Mouse (Mus musculus) heart, embryonic 12.5 days (tissue): ENCODE results near the gene Arl6ip4. TPM values are rescaled to one million over a fixed set of nuclear protein-coding genes. Genes with fewer than 3 reads are reported as not detected.
A peak's percentile ranks its signal among the peaks of the same experiment; 100 is the strongest.

Experiments used
- ATAC-seq: fragments of 200-750 bp; cut with Nextera tagmentation; 2 replicates; pipeline ENCODE4 v1.8.0; 2017; ENCODE audit warnings: moderate TSS enrichment, moderate library complexity; ENCODE audit not compliant: insufficient number of reproducible peaks, low FRiP score
- H3K27ac ChIP-seq: fragments of 300-500 bp; sonication (generic); 2 replicates; pipeline ENCODE4 v1.5.1; 2016; ENCODE audit warnings: mild to moderate bottlenecking, moderate library complexity; ENCODE audit not compliant: poor library complexity, severe bottlenecking
- H3K27me3 ChIP-seq: fragments of 300-500 bp; sonication (generic); replicated peaks from 2 replicates; pipeline ENCODE4 v1.6.1; 2016; ENCODE audit warnings: mild to moderate bottlenecking, moderate library complexity
- H3K36me3 ChIP-seq: fragments of 300-500 bp; sonication (generic); 2 replicates; pipeline ENCODE4 v1.6.1; 2016; ENCODE audit warnings: mild to moderate bottlenecking, moderate library complexity
- H3K4me1 ChIP-seq: fragments of 300-500 bp; sonication (generic); replicated peaks from 2 replicates; pipeline ENCODE4 v1.6.1; 2016; ENCODE audit warnings: mild to moderate bottlenecking
- H3K4me2 ChIP-seq: fragments of 300-500 bp; sonication (generic); 2 replicates; pipeline ENCODE4 v1.6.1; 2016; ENCODE audit warnings: mild to moderate bottlenecking, moderate library complexity
- H3K4me3 ChIP-seq: fragments of 300-500 bp; sonication (generic); 2 replicates; pipeline ENCODE4 v1.5.1; 2016; ENCODE audit warnings: mild to moderate bottlenecking
- H3K9ac ChIP-seq: fragments of 300-500 bp; sonication (generic); 2 replicates; pipeline ENCODE4 v1.6.1; 2016; ENCODE audit warnings: mild to moderate bottlenecking, moderate library complexity
- H3K9me3 ChIP-seq: fragments of 300-500 bp; sonication (generic); replicated peaks from 2 replicates; pipeline ENCODE4 v1.6.1; 2016; ENCODE audit warnings: mild to moderate bottlenecking, moderate library complexity
- WGBS: fragments of 180-500 bp; shearing (Covaris S2); methylation state at CpG from one replicate; pipeline ENCODE4 v1.1.7; 2016; 5-methylcytosine and 5-hydroxymethylcytosine counted together
- polyA plus RNA-seq: library from polyadenylated mRNA; unstranded; fragments of >200 nt; fragmentation: Nextera tagmentation; extraction: Ambion mirVana; gene quantifications from 2 replicates; pipeline ENCODE4 v1.2.1, GENCODE M21; 2016

Arl6ip4 gene
- 69.7 and 78.8 TPM in 2 replicates for polyA plus RNA-seq

DNA sequence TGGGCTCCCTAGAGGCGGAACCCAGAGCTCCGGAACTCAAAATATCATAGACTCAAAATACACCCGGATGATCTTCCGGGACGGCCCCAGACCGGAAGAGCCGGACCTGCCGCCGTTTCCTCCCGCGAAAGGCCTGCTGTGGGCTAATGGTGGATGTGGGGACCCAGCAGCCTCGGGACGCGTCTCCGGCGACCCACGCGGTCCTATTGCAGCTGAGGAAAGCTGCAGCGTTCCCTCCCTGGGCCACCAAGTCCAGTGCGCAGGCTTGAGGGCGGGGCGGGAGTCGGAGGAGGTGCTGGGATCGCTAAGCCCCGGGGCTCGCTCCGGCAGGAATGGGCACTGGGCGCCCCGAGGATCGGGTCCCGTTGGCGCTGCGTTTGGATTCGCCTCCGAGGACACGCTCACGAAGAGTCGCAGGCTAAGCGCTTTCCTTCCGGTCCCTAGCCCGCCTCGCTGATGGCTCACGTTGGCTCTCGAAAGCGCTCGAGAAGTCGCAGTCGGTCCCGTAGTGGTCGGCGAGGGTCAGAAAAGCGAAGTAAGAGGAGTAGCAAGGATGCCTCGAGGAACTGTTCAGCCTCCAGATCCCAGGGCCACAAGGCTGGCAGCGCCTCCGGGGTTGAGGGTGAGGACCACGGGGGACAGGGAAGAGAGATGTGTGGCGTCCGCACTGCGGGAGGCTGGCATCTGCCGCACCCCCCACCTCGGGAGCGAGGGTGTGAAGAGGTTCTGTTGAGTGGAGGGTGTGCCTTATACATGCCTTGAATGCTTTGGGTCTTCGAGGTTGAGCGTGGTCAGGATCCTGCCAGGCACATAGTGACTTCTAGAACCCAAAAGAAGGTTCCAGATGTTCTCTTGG is at the start of gene Arl6ip4:
Arl6ip4 (plus strand) TSS at position 100 of the 856 bp plus-strand sequence.
- ATAC-seq, result no peak
- H3K36me3 ChIP-seq, result peaks cover 55% of the 10 kb centered on the region
- peak within 1 kb of the TSS; percentile 89 for H3K4me2 ChIP-seq
- H3K4me3 ChIP-seq, result peak within 1 kb of the TSS; percentile 92
- peak within 1 kb of the TSS; percentile 63 for H3K27ac ChIP-seq
- 2% methylated on average over 64 of the region's 64 CpGs for WGBS
- peak within 1 kb of the TSS; percentile 92 for H3K9ac ChIP-seq
- no peaks in the 10 kb centered on the region for H3K27me3 ChIP-seq
- peaks cover 49% of the 10 kb centered on the region for H3K4me1 ChIP-seq
- H3K9me3 ChIP-seq, result no peaks in the 10 kb centered on the region

DNA sequence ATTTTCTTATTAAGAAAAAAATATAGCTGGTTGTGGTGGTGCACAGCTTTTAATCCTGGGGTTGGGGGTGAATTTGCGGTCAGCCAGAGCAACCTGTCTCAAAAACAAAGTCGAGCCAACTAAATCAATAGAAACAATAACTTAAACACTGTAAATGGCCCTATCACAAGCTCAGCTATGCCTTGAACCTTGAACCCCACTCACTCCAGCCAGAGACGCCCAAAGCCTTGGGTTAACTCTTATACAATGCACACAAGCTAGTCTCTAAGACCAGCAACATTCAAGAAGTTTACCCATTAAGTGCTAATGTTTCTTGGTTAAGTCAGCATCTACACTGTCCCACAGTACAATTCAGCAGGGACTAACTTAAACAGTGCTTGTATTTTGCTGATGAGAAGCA is 46.2 kb upstream of the Arl6ip4 start:
- Histone ChIP-seq H3K27ac (no peak overlapping the region), H3K4me3 (no peak overlapping the region), H3K27me3 (no peaks in the 10 kb centered on the region), H3K4me2 (no peak overlapping the region), H3K4me1 (peaks cover 11% of the 10 kb centered on the region), H3K9me3 (no peaks in the 10 kb centered on the region), H3K36me3 (no peaks in the 10 kb centered on the region), H3K9ac (no peak overlapping the region)
- no peak for ATAC-seq
- 80% methylated on average over 3 of the region's 3 CpGs for WGBS

GRCm38 (mm10) chr5:124073682-124074081 is 42.2 kb upstream of the Arl6ip4 start:
- Histone ChIP-seq H3K27ac (no peak overlapping the region), H3K4me1 (peaks cover 33% of the 10 kb centered on the region), H3K9me3 (no peaks in the 10 kb centered on the region), H3K36me3 (no peaks in the 10 kb centered on the region), H3K9ac (0 out of 2 replicates have a peak overlapping the region, but pooled peaks have one; percentile 43), H3K4me2 (no peak overlapping the region), H3K27me3 (no peaks in the 10 kb centered on the region), H3K4me3 (no peak overlapping the region)
- ATAC-seq, result no peak
- WGBS, result 48% methylated on average over 9 of the region's 9 CpGs

DNA sequence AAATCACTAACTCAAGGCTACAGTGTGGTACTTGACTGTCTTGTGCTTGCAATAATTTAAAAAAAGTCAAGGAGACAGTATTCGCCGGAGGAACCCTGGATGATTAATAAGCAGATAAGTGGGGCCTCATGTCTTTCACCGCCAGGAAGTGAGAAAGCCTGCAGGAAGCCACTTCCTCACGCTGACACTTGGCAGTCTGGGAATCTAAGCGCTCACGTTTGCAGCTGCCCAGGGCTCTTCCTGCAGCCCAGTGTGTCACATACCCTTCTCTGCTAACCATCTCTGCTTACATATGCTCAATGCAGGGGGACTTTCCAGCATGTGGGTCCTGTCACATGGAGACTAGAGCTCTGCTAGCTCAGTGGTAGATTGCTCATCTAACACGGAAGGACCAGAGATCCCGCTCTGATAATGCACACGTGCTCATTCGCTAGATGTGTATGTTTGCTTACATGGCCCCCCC is 41.0 kb upstream of the Arl6ip4 start:
- no peak overlapping the region for H3K4me2 ChIP-seq
- peaks cover 38% of the 10 kb centered on the region for H3K4me1 ChIP-seq
- H3K27ac ChIP-seq, result no peak overlapping the region; the same call in 1 of the 2 replicates
- WGBS, result 28% methylated on average over 10 of the region's 10 CpGs
- ATAC-seq, result no peak
- H3K4me3 ChIP-seq, result no peak overlapping the region
- H3K36me3 ChIP-seq, result no peaks in the 10 kb centered on the region
- no peak overlapping the region for H3K9ac ChIP-seq
- H3K27me3 ChIP-seq, result no peaks in the 10 kb centered on the region
- no peaks in the 10 kb centered on the region for H3K9me3 ChIP-seq

DNA sequence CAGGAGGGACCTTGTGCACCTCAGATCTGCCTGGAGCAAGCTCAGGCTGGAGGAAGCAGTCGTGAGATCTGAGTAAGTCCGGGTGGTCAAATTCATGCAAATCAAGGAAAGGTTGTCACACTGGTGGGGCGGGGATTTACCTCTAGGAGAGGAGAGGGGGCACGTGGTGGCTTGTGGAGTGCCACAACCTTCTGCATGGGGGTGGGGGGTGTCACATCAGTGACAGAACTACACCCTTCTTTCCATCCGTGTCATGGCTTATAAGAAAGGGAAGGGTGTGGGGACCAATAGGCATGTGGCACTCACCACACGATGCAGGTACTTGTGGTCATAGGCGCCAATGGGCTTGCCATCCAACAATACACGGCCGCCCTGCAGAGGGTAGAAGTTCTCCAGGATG is 40.2 kb upstream of the Arl6ip4 start:
- Histone ChIP-seq H3K4me1 (peaks cover 45% of the 10 kb centered on the region), H3K27ac (no peak overlapping the region), H3K4me2 (no peak overlapping the region), H3K36me3 (no peaks in the 10 kb centered on the region), H3K4me3 (no peak overlapping the region), H3K9me3 (no peaks in the 10 kb centered on the region), H3K27me3 (no peaks in the 10 kb centered on the region), H3K9ac (no peak overlapping the region)
- ATAC-seq, result no peak
- WGBS, result 60% methylated on average over 9 of the region's 9 CpGs

DNA sequence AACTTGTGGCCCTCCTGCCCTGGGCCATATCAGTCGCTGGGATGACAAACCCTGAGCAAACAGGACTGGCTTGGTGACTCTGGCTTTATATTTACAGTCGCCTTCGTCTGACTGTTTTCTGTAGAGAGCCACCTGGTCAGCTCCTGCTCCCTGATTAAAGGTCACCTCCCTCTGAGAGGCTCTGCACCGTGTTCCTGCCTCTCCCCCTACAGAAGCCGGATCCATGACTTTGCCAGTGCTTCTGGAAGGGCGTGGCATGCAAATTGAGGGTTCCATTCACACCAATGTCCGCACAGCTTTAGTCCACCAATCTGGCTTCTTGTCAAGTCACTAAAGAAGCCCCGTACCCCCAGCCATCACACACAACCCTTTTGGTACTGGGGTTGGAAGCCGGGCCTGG is 39.3 kb upstream of the Arl6ip4 start:
- H3K27ac ChIP-seq, result no peak overlapping the region
- no peak overlapping the region for H3K4me2 ChIP-seq
- no peak overlapping the region for H3K9ac ChIP-seq
- 55% methylated on average over 9 of the region's 9 CpGs for WGBS
- ATAC-seq, result no peak
- no peaks in the 10 kb centered on the region for H3K9me3 ChIP-seq
- H3K36me3 ChIP-seq, result no peaks in the 10 kb centered on the region
- H3K27me3 ChIP-seq, result no peaks in the 10 kb centered on the region
- no peak overlapping the region for H3K4me3 ChIP-seq
- H3K4me1 ChIP-seq, result peaks cover 47% of the 10 kb centered on the region

DNA sequence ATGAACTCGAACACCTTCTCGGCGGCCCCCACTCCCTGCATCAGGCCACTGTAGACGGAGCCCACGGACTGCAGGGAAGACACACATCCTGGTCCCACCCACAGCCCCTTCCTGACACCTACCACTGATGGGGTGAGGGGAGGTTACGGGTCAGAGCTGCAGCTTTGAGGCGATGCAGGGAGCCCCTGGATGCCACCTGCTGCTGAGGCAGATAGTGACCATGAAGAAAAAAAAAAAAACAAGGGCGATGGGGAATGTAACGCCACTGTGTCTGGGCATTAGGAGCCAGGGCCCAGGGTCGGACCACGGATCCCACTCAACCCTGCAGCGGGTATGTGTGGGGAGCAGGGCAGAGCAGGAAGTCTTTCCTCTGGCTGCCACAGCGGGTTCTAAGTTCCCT is 38.6 kb upstream of the Arl6ip4 start:
- no peak overlapping the region for H3K27ac ChIP-seq
- no peak overlapping the region for H3K4me2 ChIP-seq
- 82% methylated on average over 13 of the region's 13 CpGs for WGBS
- H3K9me3 ChIP-seq, result no peaks in the 10 kb centered on the region
- H3K27me3 ChIP-seq, result no peaks in the 10 kb centered on the region
- ATAC-seq, result no peak
- H3K4me3 ChIP-seq, result no peak overlapping the region
- H3K4me1 ChIP-seq, result peaks cover 47% of the 10 kb centered on the region
- H3K9ac ChIP-seq, result no peak overlapping the region
- no peaks in the 10 kb centered on the region for H3K36me3 ChIP-seq

- WGBS, result 67% methylated on average over 6 of the region's 6 CpGs
- Histone ChIP-seq H3K4me1 (peaks cover 47% of the 10 kb centered on the region), H3K4me3 (no peak overlapping the region), H3K27ac (no peak overlapping the region), H3K4me2 (no peak overlapping the region), H3K27me3 (0 out of 2 replicates have a peak, but pooled peaks cover under 1% of the 10 kb centered on the region), H3K36me3 (no peaks in the 10 kb centered on the region), H3K9me3 (no peaks in the 10 kb centered on the region), H3K9ac (no peak overlapping the region)
- ATAC-seq, result no peak
Observed at GRCm38 (mm10) chr5:124077856-124078460, 37.9 kb upstream of the Arl6ip4 start.

GRCm38 (mm10) chr5:124078794-124079416 is 37.0 kb upstream of the Arl6ip4 start:
- H3K9ac ChIP-seq, result no peak overlapping the region
- peaks cover 41% of the 10 kb centered on the region for H3K4me1 ChIP-seq
- H3K4me2 ChIP-seq, result no peak overlapping the region
- H3K36me3 ChIP-seq, result no peaks in the 10 kb centered on the region
- no peak overlapping the region for H3K4me3 ChIP-seq
- 64% methylated on average over 9 of the region's 9 CpGs for WGBS
- no peak overlapping the region for H3K27ac ChIP-seq
- 0 out of 2 replicates have a peak, but pooled peaks cover 2% of the 10 kb centered on the region for H3K27me3 ChIP-seq
- no peaks in the 10 kb centered on the region for H3K9me3 ChIP-seq
- no peak for ATAC-seq

DNA sequence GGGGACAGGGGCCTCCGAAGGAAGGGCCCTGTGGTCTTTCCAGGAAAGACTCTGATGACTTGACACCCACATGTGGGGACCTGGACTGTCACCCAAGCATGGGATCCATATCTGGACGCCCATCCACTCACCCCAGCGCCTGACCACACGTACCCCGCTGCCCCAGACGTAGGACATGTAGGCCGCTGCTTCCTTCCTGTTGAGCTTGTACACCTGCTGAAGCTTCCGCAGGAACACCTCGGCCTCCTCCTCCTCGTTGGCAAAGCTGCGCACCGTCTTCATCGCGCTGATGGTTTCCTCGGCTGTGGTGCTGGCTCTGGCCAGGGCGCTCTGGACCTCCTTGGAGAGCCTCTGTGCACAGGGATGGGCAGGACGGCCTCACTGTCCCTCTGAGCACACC is 36.0 kb upstream of the Arl6ip4 start:
- ATAC-seq, result no peak
- H3K27me3 ChIP-seq, result 0 out of 2 replicates have a peak, but pooled peaks cover 2% of the 10 kb centered on the region
- H3K4me1 ChIP-seq, result peaks cover 34% of the 10 kb centered on the region
- H3K4me2 ChIP-seq, result no peak overlapping the region
- 95% methylated on average over 17 of the region's 17 CpGs for WGBS
- H3K9ac ChIP-seq, result no peak overlapping the region
- H3K27ac ChIP-seq, result no peak overlapping the region
- no peaks in the 10 kb centered on the region for H3K36me3 ChIP-seq
- H3K4me3 ChIP-seq, result no peak overlapping the region
- no peaks in the 10 kb centered on the region for H3K9me3 ChIP-seq

DNA sequence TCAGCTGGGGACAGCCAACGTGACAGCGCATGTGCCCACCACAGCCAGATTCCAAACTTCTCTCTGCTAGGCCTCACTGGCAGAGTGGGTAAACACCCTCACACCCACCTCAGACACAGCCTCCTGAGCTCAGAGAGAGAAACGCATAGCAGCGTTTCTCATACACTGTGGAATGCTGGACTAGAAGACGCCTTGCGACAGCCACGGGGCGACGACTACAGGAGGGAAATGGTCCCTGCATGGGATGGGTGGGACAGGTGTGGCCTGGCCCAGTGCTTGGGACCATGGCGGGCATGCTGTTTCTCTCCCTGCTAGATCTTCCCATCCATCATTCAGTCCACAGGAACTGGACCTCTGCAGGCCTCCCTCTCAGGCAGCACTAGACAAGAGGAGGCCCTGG is 33.4 kb upstream of the Arl6ip4 start:
- H3K27ac ChIP-seq, result no peak overlapping the region
- no peaks in the 10 kb centered on the region for H3K9me3 ChIP-seq
- 0 out of 2 replicates have a peak, but pooled peaks have one; percentile 26 for ATAC-seq
- no peaks in the 10 kb centered on the region for H3K36me3 ChIP-seq
- H3K9ac ChIP-seq, result 0 out of 2 replicates have a peak overlapping the region, but pooled peaks have one; percentile 16
- peaks cover 14% of the 10 kb centered on the region for H3K4me1 ChIP-seq
- 0 out of 2 replicates have a peak, but pooled peaks cover 2% of the 10 kb centered on the region for H3K27me3 ChIP-seq
- WGBS, result 77% methylated on average over 10 of the region's 10 CpGs
- H3K4me2 ChIP-seq, result no peak overlapping the region
- H3K4me3 ChIP-seq, result no peak overlapping the region
